Mouse (Mus musculus): ENCODE data around the gene Zfr2. TPM values are rescaled to one million over a fixed set of nuclear protein-coding genes. Genes with fewer than 3 reads are reported as not detected.

The Zfr2 gene
- total and polyA plus RNA-seq, 3 experiments: 1.9 to 7.1 (median 2.6) TPM

- TF ChIP-seq GATA1 (IDR thresholded peaks at IDR 0.05; ENCODE audit: borderline replicate concordance, low read length) (no peak), CTCF (IDR thresholded peaks at IDR 0.05; ENCODE audit: low read depth, low read length) (no peak), TAL1 (conservative IDR thresholded peaks at IDR 0.05; ENCODE audit: low read depth, low read length) (no peak), POLR2AphosphoS5 (IDR thresholded peaks at IDR 0.05; ENCODE audit: insufficient replicate concordance, low read depth, low read length) (no peak), GATA2 (IDR thresholded peaks at IDR 0.05; ENCODE audit: borderline replicate concordance, low read depth, low read length) (no peak)
- Histone ChIP-seq H3K36me3 (replicated peaks) (no peaks in the 10 kb centered on the region), H3K4me3 (ENCODE audit: low read depth, low read length) (no peak overlapping the region), H3K4me1 (ENCODE audit: insufficient read depth, low read depth, low read length) (peaks cover 33% of the 10 kb centered on the region), H3K9me3 (replicated peaks) (no peaks in the 10 kb centered on the region), H3K27me3 (ENCODE audit: insufficient read depth, low read length) (peaks cover 71% of the 10 kb centered on the region)
- DNase-seq (ENCODE audit: low spot score) (no peak), ATAC-seq (ENCODE audit: extremely low read depth, insufficient number of reproducible peaks, low FRiP score, poor library complexity, severe bottlenecking) (no peak)
Observed at GRCm38 (mm10) chr10:81242021-81242420, 9.1 kb downstream of the Zfr2 start.

GRCm38 (mm10) chr10:81244146-81244545 is 11.2 kb downstream of the Zfr2 start:
- no peak for ATAC-seq (ENCODE audit: extremely low read depth, insufficient number of reproducible peaks, low FRiP score, poor library complexity, severe bottlenecking)
- Histone ChIP-seq H3K27me3 (ENCODE audit: insufficient read depth, low read length) (peaks cover 85% of the 10 kb centered on the region), H3K4me1 (ENCODE audit: insufficient read depth, low read depth, low read length) (peaks cover 23% of the 10 kb centered on the region), H3K9me3 (replicated peaks) (no peaks in the 10 kb centered on the region), H3K36me3 (replicated peaks) (no peaks in the 10 kb centered on the region), H3K4me3 (ENCODE audit: low read depth, low read length) (0 out of 2 replicates have a peak overlapping the region, but pooled peaks have one; percentile 2)
- DNase-seq (ENCODE audit: low spot score): no peak
- TF ChIP-seq CTCF (IDR thresholded peaks at IDR 0.05; ENCODE audit: low read depth, low read length) (no peak), GATA1 (IDR thresholded peaks at IDR 0.05; ENCODE audit: borderline replicate concordance, low read length) (no peak), GATA2 (IDR thresholded peaks at IDR 0.05; ENCODE audit: borderline replicate concordance, low read depth, low read length) (no peak), POLR2AphosphoS5 (IDR thresholded peaks at IDR 0.05; ENCODE audit: insufficient replicate concordance, low read depth, low read length) (no peak)

GRCm38 (mm10) chr10:81244595-81244994 is 11.6 kb downstream of the Zfr2 start:
- H3K4me1 ChIP-seq (ENCODE audit: insufficient read depth, low read depth, low read length): peaks cover 25% of the 10 kb centered on the region
- DNase-seq (ENCODE audit: low spot score): peak; percentile 73
- ATAC-seq (ENCODE audit: extremely low read depth, insufficient number of reproducible peaks, low FRiP score, poor library complexity, severe bottlenecking): peak; percentile 67; the same call in 1 of the 2 replicates
- H3K36me3 ChIP-seq (replicated peaks): no peaks in the 10 kb centered on the region
- H3K9me3 ChIP-seq (replicated peaks): no peaks in the 10 kb centered on the region
- 0 out of 2 replicates have a peak overlapping the region, but pooled peaks have one; percentile 2 for H3K4me3 ChIP-seq (ENCODE audit: low read depth, low read length)
- no peak for TF ChIP-seq TAL1 (conservative IDR thresholded peaks at IDR 0.05; ENCODE audit: low read depth, low read length)
- no peak for TF ChIP-seq GATA2 (IDR thresholded peaks at IDR 0.05; ENCODE audit: borderline replicate concordance, low read depth, low read length)
- peak; percentile 91 for TF ChIP-seq CTCF (IDR thresholded peaks at IDR 0.05; ENCODE audit: low read depth, low read length)
- H3K27me3 ChIP-seq (ENCODE audit: insufficient read depth, low read length): peaks cover 86% of the 10 kb centered on the region

GRCm38 (mm10) chr10:81245166-81245565 is 12.2 kb downstream of the Zfr2 start:
- ATAC-seq (ENCODE audit: extremely low read depth, insufficient number of reproducible peaks, low FRiP score, poor library complexity, severe bottlenecking) (no peak), DNase-seq (ENCODE audit: low spot score) (no peak)
- H3K27me3 ChIP-seq (ENCODE audit: insufficient read depth, low read length): peaks cover 86% of the 10 kb centered on the region
- H3K4me3 ChIP-seq (ENCODE audit: low read depth, low read length): no peak overlapping the region
- TF ChIP-seq GATA1 (IDR thresholded peaks at IDR 0.05; ENCODE audit: borderline replicate concordance, low read length) (no peak), TAL1 (conservative IDR thresholded peaks at IDR 0.05; ENCODE audit: low read depth, low read length) (no peak), CTCF (IDR thresholded peaks at IDR 0.05; ENCODE audit: low read depth, low read length) (no peak), GATA2 (IDR thresholded peaks at IDR 0.05; ENCODE audit: borderline replicate concordance, low read depth, low read length) (no peak), POLR2AphosphoS5 (IDR thresholded peaks at IDR 0.05; ENCODE audit: insufficient replicate concordance, low read depth, low read length) (no peak)
- H3K4me1 ChIP-seq (ENCODE audit: insufficient read depth, low read depth, low read length): peaks cover 27% of the 10 kb centered on the region
- no peaks in the 10 kb centered on the region for H3K36me3 ChIP-seq (replicated peaks)
- H3K9me3 ChIP-seq (replicated peaks): no peaks in the 10 kb centered on the region

GRCm38 (mm10) chr10:81247804-81248203 is 14.8 kb downstream of the Zfr2 start:
- ATAC-seq (ENCODE audit: extremely low read depth, insufficient number of reproducible peaks, low FRiP score, poor library complexity, severe bottlenecking) (no peak), DNase-seq (ENCODE audit: low spot score) (no peak)
- Histone ChIP-seq H3K36me3 (replicated peaks) (no peaks in the 10 kb centered on the region), H3K27me3 (ENCODE audit: insufficient read depth, low read length) (peaks cover 90% of the 10 kb centered on the region), H3K4me1 (ENCODE audit: insufficient read depth, low read depth, low read length) (peaks cover 29% of the 10 kb centered on the region), H3K9me3 (replicated peaks) (no peaks in the 10 kb centered on the region), H3K4me3 (ENCODE audit: low read depth, low read length) (no peak overlapping the region)
- TF ChIP-seq TAL1 (conservative IDR thresholded peaks at IDR 0.05; ENCODE audit: low read depth, low read length) (no peak), GATA2 (IDR thresholded peaks at IDR 0.05; ENCODE audit: borderline replicate concordance, low read depth, low read length) (no peak), CTCF (IDR thresholded peaks at IDR 0.05; ENCODE audit: low read depth, low read length) (no peak), GATA1 (IDR thresholded peaks at IDR 0.05; ENCODE audit: borderline replicate concordance, low read length) (no peak), POLR2AphosphoS5 (IDR thresholded peaks at IDR 0.05; ENCODE audit: insufficient replicate concordance, low read depth, low read length) (no peak)

GRCm38 (mm10) chr10:81249442-81249841 is 16.5 kb downstream of the Zfr2 start:
- TF ChIP-seq POLR2AphosphoS5 (IDR thresholded peaks at IDR 0.05; ENCODE audit: insufficient replicate concordance, low read depth, low read length): no peak
- no peak for TF ChIP-seq GATA2 (IDR thresholded peaks at IDR 0.05; ENCODE audit: borderline replicate concordance, low read depth, low read length)
- no peak for TF ChIP-seq CTCF (IDR thresholded peaks at IDR 0.05; ENCODE audit: low read depth, low read length)
- TF ChIP-seq GATA1 (IDR thresholded peaks at IDR 0.05; ENCODE audit: borderline replicate concordance, low read length): no peak
- TF ChIP-seq TAL1 (conservative IDR thresholded peaks at IDR 0.05; ENCODE audit: low read depth, low read length): no peak
- peaks cover 89% of the 10 kb centered on the region for H3K27me3 ChIP-seq (ENCODE audit: insufficient read depth, low read length)
- no peaks in the 10 kb centered on the region for H3K9me3 ChIP-seq (replicated peaks)
- no peak for DNase-seq (ENCODE audit: low spot score)
- H3K36me3 ChIP-seq (replicated peaks): no peaks in the 10 kb centered on the region
- peaks cover 28% of the 10 kb centered on the region for H3K4me1 ChIP-seq (ENCODE audit: insufficient read depth, low read depth, low read length)
- H3K4me3 ChIP-seq (ENCODE audit: low read depth, low read length): no peak overlapping the region
- ATAC-seq (ENCODE audit: extremely low read depth, insufficient number of reproducible peaks, low FRiP score, poor library complexity, severe bottlenecking): no peak
